Mouse (Mus musculus) E14TG2a.4 (cell line): ENCODE data around the gene Ccdc90b.

Experiments
- CTCF ChIP-seq: conservative IDR thresholded peaks from 2 replicates; pipeline ENCODE4 v1.5.1; 2014; ENCODE audit warnings: low read length
- POU5F1 ChIP-seq: IDR thresholded peaks from 2 replicates; pipeline ENCODE4 v1.6.1; 2014; ENCODE audit warnings: low read length, borderline replicate concordance

GRCm38 (mm10) chr7:92520397-92520796, 40.6 kb upstream of the Ccdc90b start:
- TF ChIP-seq CTCF, result no peak
- TF ChIP-seq POU5F1, result no peak
